Mouse (Mus musculus) cerebellum, adult 2 months (tissue): ENCODE measurements around the gene Fam193b.

Experiments
- CTCF ChIP-seq: fragments of 200-500 bp; IDR thresholded peaks from 2 replicates; pipeline ENCODE4 v1.5.1; 2011; ENCODE audit warnings: low read depth, mild to moderate bottlenecking, control low read depth, low read length, moderate library complexity, borderline replicate concordance; ENCODE audit not compliant: insufficient read depth
- POLR2A ChIP-seq: fragments of 200-500 bp; IDR thresholded peaks from 2 replicates; pipeline ENCODE4 v1.6.1; 2011; ENCODE audit warnings: low read length, control low read depth, borderline replicate concordance; ENCODE audit not compliant: insufficient read depth

GRCm38 (mm10) chr13:55543447-55543846, 27.5 kb downstream of the Fam193b start:
- no peak for TF ChIP-seq POLR2A
- TF ChIP-seq CTCF: no peak
